Mouse (Mus musculus) natural killer cell, adult 2 months (primary cell): ENCODE measurements around the gene Rexo1.

Experiments
- DNase-seq, 2 experiments: peaks; one replicate each; pipeline ENCODE4 v3.0.0; 2022; ENCODE audit warnings: low spot score in 2 of 2

The Rexo1 gene

GRCm38 (mm10) chr10:80557346-80557965, 3.9 kb downstream of the Rexo1 start:
- peak; percentile 49 to 67 for DNase-seq

DNA sequence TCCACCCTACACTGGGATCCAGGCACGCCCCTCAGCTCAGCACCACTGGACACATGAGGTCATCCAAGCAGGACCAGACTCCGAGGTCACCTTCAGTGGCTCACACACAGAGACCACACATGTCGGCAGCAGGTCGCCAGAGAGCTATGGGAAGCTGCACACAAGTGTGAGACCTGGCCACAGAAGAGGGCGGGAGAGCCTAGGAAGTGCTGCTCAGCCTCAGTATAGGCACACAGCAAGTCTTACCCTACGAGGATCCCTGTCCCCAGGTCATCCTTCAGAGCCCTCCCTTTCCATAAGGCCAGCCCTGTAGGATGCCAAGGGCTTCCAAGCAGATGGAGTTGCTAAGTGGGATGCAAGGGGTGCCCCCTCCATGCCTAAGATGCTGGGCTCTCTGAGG, 7.4 kb downstream of the Rexo1 start:
- no peak for DNase-seq

DNA sequence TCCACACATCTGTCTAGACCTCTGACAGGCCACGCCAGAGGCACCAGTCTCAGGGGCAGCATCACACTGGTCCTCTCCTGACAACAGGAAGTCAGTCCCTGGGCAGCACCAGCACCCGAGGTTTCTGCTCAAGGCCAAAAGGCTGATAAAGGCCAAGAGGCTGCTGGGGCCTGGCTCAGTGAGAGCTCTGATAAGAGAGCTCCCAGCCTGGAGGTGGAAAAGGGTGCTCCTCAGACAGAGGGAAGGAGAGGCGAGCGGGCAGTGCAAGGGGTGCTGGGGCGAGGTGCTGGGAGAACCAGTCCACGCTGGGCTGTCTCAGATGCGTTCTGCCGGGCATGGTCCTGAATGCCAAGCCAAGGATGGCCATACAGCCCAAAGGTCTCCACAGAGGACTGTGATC, 7.8 kb downstream of the Rexo1 start:
- no peak for DNase-seq

DNA sequence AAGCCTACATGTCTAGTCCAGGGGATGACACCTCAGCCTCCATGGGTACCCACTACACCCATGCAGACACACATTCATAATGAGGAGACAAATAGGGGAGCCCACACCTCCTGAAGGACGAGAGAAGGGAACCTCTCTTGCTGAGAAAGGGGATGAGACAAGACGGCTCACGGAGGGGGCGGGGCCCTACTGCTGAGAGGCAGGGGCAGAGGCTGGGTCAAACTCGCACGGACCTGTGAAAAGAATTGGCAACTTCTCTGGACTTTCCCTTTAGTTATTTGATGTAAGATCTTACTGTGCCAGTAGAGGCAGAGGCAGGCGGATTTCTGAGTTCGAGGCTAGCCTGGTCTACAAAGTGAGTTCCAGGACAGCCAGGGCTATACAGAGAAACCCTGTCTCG, 9.0 kb downstream of the Rexo1 start:
- DNase-seq: no peak

- no peak for DNase-seq
Observed at GRCm38 (mm10) chr10:80549279-80549678, 12.1 kb downstream of the Rexo1 start.

- peak; percentile 45 to 49 for DNase-seq
Observed at GRCm38 (mm10) chr10:80548428-80549006, 12.8 kb downstream of the Rexo1 start.

DNA sequence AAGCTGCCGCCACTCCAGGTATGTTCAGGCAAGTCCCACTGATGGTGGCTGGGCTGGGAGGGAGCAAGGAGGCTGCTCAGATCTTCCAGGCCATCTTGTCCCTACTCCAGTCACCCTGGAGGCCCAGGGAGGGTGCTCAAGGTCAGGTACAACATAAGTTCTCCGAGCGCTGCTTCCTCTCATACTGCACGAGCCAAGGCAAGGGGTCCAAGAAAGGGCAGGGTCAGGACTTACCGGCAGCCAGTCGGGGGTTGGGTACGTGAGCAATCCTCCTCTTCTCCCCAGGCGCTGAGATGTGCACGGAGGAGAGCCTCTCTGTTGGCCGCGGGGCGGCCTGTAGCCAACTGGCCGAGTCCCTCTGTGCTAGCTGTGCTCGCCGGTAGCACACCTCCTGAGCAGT, 13.8 kb downstream of the Rexo1 start:
- no peak for DNase-seq

DNA sequence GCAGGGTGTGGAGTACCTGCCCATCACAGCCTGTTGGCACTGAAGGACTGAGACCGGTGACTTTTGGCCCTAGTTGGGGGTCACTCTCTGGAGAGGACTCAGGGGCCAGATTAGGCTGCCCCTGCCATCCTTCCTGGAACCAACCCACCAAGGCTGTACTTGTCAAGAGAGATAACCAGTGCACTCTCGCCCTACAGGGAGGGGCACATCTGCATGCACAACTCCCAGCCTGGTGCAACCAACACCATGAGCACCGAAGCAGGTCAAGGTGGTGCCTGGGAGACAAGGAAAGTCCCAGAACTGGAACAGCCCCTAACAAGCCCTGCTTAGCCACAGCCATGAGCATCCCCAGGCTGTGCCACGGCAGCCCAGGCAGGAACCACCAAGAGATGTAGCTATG, 14.4 kb downstream of the Rexo1 start:
- no peak for DNase-seq

DNA sequence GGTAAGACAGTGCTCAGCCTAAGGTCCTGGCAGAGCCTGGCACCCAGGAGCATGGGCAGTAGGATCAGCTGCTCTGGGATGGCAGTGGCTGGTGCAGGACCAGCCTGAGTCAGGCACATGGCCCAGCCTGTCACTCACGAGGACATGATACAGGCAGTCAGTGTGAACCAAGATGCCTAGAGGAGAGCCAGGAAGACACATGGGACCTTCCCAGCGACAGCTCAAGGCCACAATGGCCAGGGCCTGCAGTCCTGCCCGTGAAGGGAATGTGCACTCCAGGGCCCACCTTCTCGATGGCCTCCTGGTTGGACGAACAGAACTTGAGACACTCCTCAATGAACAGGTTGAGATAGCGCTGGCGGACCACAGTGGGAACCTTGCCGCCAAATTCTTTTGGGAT, 15.8 kb downstream of the Rexo1 start:
- no peak for DNase-seq

DNA sequence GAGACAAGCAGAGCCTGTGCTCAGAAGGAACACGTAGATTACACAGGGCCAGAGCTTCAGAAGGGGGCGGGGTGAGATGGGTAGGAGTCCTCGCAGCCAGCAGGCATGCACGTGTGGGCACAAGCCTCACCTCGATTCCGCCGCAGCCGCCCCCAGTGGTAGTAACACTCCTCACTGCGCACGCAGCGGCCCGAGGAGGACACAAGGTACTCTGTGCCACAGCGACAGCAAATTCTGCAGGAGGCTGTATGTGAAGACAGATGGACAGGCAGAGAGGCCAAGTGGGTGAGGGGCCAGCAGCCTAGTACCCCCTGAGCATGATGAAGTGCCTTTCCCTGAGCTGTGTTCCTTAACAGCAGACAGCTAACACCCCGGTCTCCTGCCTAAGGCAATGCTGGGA, 17.5 kb downstream of the Rexo1 start:
- no peak for DNase-seq

DNA sequence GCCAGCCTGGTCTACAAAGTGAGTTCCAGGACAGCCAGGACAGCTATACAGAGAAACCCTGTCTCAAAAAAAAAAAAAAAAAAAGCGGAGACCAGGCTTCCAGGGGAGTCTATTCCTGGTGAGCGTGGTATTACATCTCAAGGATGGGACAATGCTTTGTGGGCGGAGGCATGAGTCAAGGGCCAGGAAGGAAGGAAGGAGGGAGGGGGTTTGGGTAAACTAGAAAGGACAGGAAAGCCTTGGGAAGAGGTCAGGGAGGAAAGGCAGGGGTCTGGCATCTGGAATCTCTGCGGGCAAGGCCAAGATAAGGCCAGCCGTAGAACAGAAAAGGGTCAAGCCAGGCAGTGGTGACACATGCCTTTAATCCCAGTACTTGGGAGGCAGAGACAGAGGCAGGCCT, 21.9 kb downstream of the Rexo1 start:
- no peak for DNase-seq

DNA sequence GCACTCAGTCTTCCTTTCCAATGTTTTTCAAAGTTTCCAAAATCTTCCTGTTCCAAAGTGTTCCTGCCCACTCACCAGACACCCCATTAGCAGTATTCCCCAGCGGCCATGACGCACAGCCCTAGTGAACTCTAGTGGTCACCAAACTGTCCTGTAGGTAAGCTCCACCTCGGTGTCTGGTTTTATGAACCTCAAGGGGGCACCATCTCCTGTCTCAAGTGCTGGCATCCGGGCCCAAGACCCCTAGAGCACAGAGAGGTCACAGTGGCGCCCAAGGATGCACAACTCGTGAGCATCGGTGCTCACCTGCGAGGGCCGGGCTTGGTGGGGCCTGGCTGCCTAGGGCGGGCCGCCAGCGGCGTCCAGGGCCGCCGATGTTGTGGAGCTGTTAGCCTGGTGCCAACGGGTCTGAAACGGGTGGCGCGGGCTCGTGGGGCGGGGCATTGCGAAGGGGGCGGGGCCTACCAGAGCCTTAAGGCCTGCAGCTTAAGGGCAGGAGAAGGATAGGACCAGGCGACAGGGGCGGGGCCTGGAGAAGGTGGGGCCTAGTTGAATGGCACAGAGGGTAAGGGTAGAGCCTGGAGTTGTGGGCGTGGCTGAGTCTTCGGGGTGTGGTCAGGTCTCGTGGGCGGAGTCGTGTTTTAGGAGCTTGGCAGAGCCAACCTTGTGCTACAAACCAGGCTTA, 22.5 kb downstream of the Rexo1 start, which contains the start of gene Atp8b3:
Atp8b3 (minus strand) TSS at position 415 of the 685 bp plus-strand sequence.
- DNase-seq: peak; percentile 87 to 95

DNA sequence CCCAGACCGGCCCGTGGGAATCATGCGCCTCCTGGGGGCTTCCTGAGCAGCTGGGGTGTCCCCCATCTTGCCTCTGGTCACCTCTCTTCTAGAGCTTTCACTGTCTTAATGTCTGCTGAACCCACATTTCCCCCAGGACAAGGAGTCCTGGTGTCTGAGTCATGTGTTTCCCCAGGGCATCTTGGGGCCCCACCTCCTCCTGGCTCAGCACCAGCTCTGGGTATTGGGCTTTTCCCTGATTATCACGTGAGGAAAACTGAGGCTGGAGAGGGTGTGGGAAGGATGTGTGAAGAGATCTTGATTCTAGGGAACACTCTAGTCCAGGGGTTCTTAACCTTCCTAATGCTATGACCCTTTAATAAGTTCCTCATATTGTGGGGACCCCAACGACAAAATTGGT, 23.2 kb downstream of the Rexo1 start:
- no peak for DNase-seq

DNA sequence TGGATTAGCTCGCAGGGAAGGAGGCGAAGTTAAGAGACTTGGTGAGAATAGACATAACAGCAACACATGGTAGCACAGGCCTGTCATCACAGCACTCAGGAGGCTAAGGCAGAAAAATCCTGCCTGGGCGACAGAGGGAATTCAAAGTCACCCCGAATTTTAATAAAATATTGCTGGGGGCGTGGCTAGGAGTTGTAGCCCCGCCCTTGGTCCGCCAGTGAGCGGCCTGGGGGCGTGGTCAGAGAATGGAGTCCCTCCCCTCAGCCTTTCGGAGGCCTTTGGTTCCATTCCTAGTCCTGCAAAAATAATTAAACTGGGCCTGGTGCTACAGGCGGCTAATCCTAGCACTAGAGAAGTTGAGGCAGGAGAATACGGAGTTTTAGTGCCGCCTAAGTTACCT, 25.6 kb downstream of the Rexo1 start:
- DNase-seq: no peak

GRCm38 (mm10) chr10:80535071-80535470, 26.3 kb downstream of the Rexo1 start:
- DNase-seq: peak in 1 of 2 experiments; percentile 66

GRCm38 (mm10) chr10:80533704-80534103, 27.7 kb downstream of the Rexo1 start:
- DNase-seq: no peak

DNA sequence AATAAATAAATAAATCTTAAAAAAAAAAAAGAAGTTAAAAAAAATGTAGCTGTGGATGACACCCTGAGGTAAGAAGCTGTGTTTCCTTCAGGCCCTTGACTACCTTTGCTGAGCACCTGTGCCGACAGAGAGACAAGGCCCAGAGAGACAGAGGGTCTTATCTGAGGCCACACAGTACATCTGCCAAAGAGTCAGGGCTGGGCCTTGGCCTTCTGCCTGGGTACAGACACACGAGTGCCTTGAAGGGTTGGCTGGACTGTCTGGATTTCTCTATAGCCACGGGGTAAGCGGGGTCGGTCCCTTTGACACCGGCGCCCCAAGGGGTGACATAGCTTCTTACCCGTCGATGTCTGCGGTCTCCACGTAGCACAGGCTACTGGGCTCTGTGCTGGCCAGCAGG, 28.6 kb downstream of the Rexo1 start:
- DNase-seq: no peak

DNA sequence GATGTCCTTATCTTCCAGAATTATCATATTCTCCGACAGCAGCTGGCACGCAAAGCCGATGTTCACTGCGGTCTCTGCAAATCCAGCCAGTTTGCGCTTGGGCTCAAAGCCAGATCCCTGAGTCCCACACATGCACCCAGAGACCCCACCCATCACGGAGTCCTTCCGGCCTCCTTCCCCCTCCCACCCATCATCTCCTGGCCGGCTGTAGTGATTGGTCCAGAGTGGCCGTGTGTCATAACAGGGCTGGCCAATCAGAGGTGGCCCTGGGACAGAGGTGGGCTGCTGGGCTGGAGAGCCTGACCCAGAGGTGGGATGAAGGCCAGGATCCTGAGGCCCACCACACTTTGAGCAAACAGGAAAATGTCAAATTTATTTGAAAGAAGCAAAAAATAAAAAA, 35.2 kb downstream of the Rexo1 start:
- DNase-seq: no peak

- DNase-seq: peak; percentile 24 to 37
Observed at GRCm38 (mm10) chr10:80523299-80523698, 38.1 kb downstream of the Rexo1 start.

- no peak for DNase-seq
Observed at GRCm38 (mm10) chr10:80519287-80519686, 42.1 kb downstream of the Rexo1 start.

DNA sequence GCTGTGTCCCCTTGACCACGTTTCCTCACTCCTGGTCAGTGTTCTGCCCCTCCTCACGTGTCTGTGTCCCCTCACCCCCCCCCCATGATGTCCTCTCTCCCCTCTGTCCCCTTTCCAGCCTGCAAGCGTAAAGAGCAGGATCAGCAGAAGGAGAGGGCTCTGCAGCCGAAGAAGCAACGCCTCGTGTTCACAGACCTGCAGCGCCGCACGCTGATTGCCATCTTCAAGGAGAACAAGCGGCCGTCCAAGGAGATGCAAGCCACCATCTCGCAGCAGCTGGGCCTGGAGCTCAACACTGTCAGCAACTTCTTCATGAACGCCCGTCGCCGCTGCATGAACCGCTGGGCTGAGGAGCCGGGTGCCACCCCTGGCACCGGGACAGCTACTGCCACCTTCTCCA, 47.6 kb downstream of the Rexo1 start:
- DNase-seq: no peak

DNA sequence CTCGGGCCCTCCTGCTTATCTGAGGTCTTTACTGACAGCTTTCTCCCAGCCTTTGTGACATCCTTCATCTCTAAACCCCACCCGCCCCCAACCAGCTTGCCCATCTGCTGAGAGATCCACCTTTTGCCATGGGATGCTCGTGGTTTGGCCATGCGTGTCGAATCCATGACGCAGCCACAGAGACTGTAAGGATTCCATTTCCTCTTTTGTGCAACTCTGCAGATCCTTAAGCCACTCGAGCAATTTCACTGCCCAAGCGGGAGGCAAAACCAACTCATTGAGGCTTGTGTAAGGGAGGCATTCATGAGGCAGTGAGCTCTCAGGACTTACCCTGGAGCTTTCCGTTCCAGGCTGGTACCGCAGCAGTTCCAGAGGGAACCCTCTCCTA, 51.1 kb downstream of the Rexo1 start:
- DNase-seq: no peak
